Mouse (Mus musculus): ENCODE results near the gene Zbtb11. TPM values are rescaled to one million over a fixed set of nuclear protein-coding genes. Genes with fewer than 3 reads are reported as not detected.
A peak's percentile ranks its signal among the peaks of the same experiment; 100 is the strongest.

Gene Zbtb11
- polyA plus RNA-seq, 1 experiment: 2.4 TPM

DNA sequence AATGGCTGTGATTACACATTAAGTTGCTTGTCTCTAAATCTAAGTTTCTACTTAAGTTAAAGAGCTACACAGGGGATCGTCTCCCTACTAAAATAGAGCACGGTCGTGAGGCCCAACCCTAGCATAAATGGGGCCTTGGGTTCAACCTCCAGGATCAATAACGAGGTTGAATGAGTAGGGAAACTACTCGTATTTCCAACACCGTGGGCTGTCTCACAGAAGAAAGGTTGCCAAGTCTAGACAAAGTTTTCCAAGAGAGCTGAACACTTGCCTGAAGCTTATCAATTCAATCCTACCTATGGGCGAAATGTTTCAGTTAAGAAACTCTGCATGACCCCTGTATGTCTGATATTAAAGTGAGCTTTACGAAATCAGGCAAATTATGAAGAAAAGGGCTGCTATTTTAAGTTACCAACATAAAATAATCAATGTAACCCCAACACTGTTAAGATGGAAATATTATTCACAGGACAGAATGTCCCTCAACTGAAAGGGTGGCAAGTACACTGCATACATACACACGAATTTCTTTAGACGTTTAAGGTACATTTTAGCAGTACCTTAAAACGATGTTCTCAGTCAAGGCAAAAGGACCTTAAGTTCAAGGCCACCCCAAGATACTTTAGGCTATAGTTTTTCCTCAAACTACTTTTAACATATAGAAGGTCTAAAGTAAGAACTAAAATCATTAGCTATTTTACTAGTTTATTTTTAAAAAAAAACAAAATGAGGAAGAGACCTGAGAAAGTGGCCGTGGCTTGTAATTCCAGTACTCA, 54.4 kb downstream of the Zbtb11 start:
- H3K27me3 ChIP-seq (ENCODE audit: control insufficient read depth, insufficient read depth, low read length): no peaks in the 10 kb centered on the region
- peaks cover 5% of the 10 kb centered on the region; the same call in 1 of the 2 replicates for H3K4me1 ChIP-seq (ENCODE audit: control insufficient read depth, insufficient read depth, insufficient read length, low read length)
- 12% methylated on average over 12 of the region's 12 CpGs for WGBS
- no peak overlapping the region for H3K27ac ChIP-seq (ENCODE audit: insufficient read depth, low read depth, low read length)
- H3K4me3 ChIP-seq (ENCODE audit: low read depth, low read length): peak overlapping the region; percentile 24; the same call in 1 of the 2 replicates
- peaks cover 8% of the 10 kb centered on the region; the same call in 1 of the 2 replicates for H3K36me3 ChIP-seq (ENCODE audit: control insufficient read depth, insufficient read depth, low read length)
- TF ChIP-seq POLR2A (IDR thresholded peaks at IDR 0.05; ENCODE audit: low read depth, low read length): no peak

GRCm38 (mm10) chr16:56028722-56029551, 55.3 kb downstream of the Zbtb11 start:
- H3K36me3 ChIP-seq (ENCODE audit: control insufficient read depth, insufficient read depth, low read length): peaks cover 9% of the 10 kb centered on the region
- H3K4me3 ChIP-seq (ENCODE audit: low read depth, low read length): peak overlapping the region; percentile 70
- under 1% methylated on average over 62 of the region's 62 CpGs for WGBS
- peak overlapping the region; percentile 63 for H3K27ac ChIP-seq (ENCODE audit: insufficient read depth, low read depth, low read length)
- peaks cover 5% of the 10 kb centered on the region; the same call in 1 of the 2 replicates for H3K4me1 ChIP-seq (ENCODE audit: control insufficient read depth, insufficient read depth, insufficient read length, low read length)
- no peak for TF ChIP-seq CTCF (IDR thresholded peaks at IDR 0.05; ENCODE audit: extremely low read depth, insufficient read length, insufficient replicate concordance, low read depth, low read length)
- TF ChIP-seq POLR2A (IDR thresholded peaks at IDR 0.05; ENCODE audit: low read depth, low read length): no peak
- H3K27me3 ChIP-seq (ENCODE audit: control insufficient read depth, insufficient read depth, low read length): no peaks in the 10 kb centered on the region

- Histone ChIP-seq H3K36me3 (ENCODE audit: control insufficient read depth, insufficient read depth, low read length) (peaks cover 14% of the 10 kb centered on the region), H3K27me3 (ENCODE audit: control insufficient read depth, insufficient read depth, low read length) (no peaks in the 10 kb centered on the region), H3K27ac (ENCODE audit: insufficient read depth, low read depth, low read length) (peak within 1 kb of the TSS; percentile 83), H3K4me3 (ENCODE audit: low read depth, low read length) (peak within 1 kb of the TSS; percentile 70), H3K4me1 (ENCODE audit: control insufficient read depth, insufficient read depth, insufficient read length, low read length) (peaks cover 5% of the 10 kb centered on the region; the same call in 1 of the 2 replicates)
- TF ChIP-seq CTCF (IDR thresholded peaks at IDR 0.05; ENCODE audit: extremely low read depth, insufficient read length, insufficient replicate concordance, low read depth, low read length) (no peak), POLR2A (IDR thresholded peaks at IDR 0.05; ENCODE audit: low read depth, low read length) (peak; percentile 73)
- under 1% methylated on average over 39 of the region's 39 CpGs for WGBS
Measured at GRCm38 (mm10) chr16:56029661-56030082, 56.0 kb downstream of the Zbtb11 start, which contains the start of gene Pcnp. TSS of gene Pcnp (minus strand) at chr16:56029739.

DNA sequence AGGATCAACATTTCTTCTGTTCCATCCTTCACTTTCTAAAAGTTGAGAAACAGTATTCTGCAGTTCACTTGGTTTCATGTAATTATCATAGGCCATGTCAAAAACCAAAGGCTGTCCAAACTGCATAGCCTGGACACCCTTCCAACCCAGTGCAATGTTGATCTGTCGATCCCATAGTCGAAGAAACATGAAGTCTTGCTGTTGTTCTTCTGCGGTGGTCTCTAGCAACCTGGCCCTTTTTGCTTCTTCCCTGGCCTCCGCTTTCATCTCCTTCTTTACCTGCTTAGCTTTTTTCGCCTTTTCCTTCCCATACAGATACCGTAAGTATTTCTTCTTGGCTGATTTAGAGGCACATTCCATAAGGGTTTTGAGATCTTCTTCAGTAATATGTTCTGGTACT, 60.9 kb downstream of the Zbtb11 start:
- Histone ChIP-seq H3K4me3 (ENCODE audit: low read depth, low read length) (no peak overlapping the region), H3K27ac (ENCODE audit: insufficient read depth, low read depth, low read length) (no peak overlapping the region), H3K4me1 (ENCODE audit: control insufficient read depth, insufficient read depth, insufficient read length, low read length) (peaks cover 3% of the 10 kb centered on the region; the same call in 1 of the 2 replicates), H3K27me3 (ENCODE audit: control insufficient read depth, insufficient read depth, low read length) (no peaks in the 10 kb centered on the region), H3K36me3 (ENCODE audit: control insufficient read depth, insufficient read depth, low read length) (peaks cover 10% of the 10 kb centered on the region)
- WGBS: 93% methylated on average over 6 of the region's 6 CpGs
- no peak for TF ChIP-seq POLR2A (IDR thresholded peaks at IDR 0.05; ENCODE audit: low read depth, low read length)
- TF ChIP-seq CTCF (IDR thresholded peaks at IDR 0.05; ENCODE audit: extremely low read depth, insufficient read length, insufficient replicate concordance, low read depth, low read length): no peak

GRCm38 (mm10) chr16:56036501-56036900, 62.8 kb downstream of the Zbtb11 start:
- WGBS: 21% methylated on average over 6 of the region's 6 CpGs
- Histone ChIP-seq H3K27me3 (ENCODE audit: control insufficient read depth, insufficient read depth, low read length) (no peaks in the 10 kb centered on the region), H3K27ac (ENCODE audit: insufficient read depth, low read depth, low read length) (no peak overlapping the region), H3K36me3 (ENCODE audit: control insufficient read depth, insufficient read depth, low read length) (peaks cover 10% of the 10 kb centered on the region), H3K4me3 (ENCODE audit: low read depth, low read length) (no peak overlapping the region; the same call in 1 of the 2 replicates), H3K4me1 (ENCODE audit: control insufficient read depth, insufficient read depth, insufficient read length, low read length) (peaks cover 3% of the 10 kb centered on the region; the same call in 1 of the 2 replicates)
- TF ChIP-seq POLR2A (IDR thresholded peaks at IDR 0.05; ENCODE audit: low read depth, low read length): no peak
- TF ChIP-seq CTCF (IDR thresholded peaks at IDR 0.05; ENCODE audit: extremely low read depth, insufficient read length, insufficient replicate concordance, low read depth, low read length): no peak

DNA sequence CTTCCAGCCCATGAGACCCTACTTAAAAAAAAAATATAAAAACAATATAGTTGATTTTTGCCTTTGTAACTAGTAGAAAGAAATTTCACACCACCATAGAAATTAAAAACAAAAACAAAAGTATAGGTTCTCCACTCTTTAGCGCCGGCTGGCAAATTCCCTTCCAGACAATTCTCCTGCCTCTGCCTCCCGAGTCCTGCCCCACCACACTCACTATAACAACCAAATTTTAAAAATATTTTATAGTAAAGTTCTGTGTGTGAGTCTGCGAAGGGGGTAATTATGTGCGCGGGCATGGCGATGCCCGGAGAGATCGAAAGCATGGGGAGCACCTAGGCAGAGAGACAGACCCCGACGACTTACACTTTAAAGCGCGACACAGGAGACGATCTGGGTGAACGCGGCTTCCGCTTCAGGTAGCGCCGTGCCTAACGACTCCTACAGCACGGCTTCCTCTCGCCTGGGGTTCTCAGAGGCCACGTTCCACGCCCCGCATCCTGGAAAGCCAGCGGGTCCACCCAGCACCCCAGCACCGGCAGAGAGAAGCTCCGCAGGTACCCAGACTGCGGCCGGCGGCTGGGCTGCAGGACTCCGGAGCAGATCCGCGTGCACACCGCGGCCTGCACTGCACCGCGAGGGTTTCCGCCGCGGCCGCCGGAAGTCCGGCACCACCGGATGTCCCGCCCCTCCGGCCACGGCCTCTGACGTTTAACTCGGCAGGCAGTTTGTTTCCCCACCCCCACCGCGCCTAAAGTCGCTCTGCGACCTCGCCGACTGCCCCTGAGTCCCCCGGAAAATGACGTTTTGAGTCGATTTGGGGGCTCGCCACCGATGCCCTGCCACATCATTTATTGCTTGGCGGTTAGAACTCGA, 63.7 kb downstream of the Zbtb11 start, which contains the start of gene Trmt10c:
Gene Trmt10c, minus strand, starts transcription at position 682 of the 873 bp plus-strand sequence.
- peak within 1 kb of the TSS; percentile 87 for H3K4me3 ChIP-seq (ENCODE audit: low read depth, low read length)
- 0 out of 2 replicates have a peak, but pooled peaks have one; percentile 3 for TF ChIP-seq CTCF (IDR thresholded peaks at IDR 0.05; ENCODE audit: extremely low read depth, insufficient read length, insufficient replicate concordance, low read depth, low read length)
- peak; percentile 64 for TF ChIP-seq POLR2A (IDR thresholded peaks at IDR 0.05; ENCODE audit: low read depth, low read length)
- peak within 1 kb of the TSS; percentile 88 for H3K27ac ChIP-seq (ENCODE audit: insufficient read depth, low read depth, low read length)
- WGBS: under 1% methylated on average over 63 of the region's 63 CpGs
- H3K36me3 ChIP-seq (ENCODE audit: control insufficient read depth, insufficient read depth, low read length): peaks cover 10% of the 10 kb centered on the region
- no peaks in the 10 kb centered on the region for H3K27me3 ChIP-seq (ENCODE audit: control insufficient read depth, insufficient read depth, low read length)
- peaks cover 3% of the 10 kb centered on the region; the same call in 1 of the 2 replicates for H3K4me1 ChIP-seq (ENCODE audit: control insufficient read depth, insufficient read depth, insufficient read length, low read length)
